Mouse (Mus musculus): ENCODE measurements around the gene Cd2. TPM values are rescaled to one million over a fixed set of nuclear protein-coding genes. Genes with fewer than 3 reads are reported as not detected.

Cd2 gene
- total RNA-seq, 4 experiments from 2014 or later, result not detected

DNA sequence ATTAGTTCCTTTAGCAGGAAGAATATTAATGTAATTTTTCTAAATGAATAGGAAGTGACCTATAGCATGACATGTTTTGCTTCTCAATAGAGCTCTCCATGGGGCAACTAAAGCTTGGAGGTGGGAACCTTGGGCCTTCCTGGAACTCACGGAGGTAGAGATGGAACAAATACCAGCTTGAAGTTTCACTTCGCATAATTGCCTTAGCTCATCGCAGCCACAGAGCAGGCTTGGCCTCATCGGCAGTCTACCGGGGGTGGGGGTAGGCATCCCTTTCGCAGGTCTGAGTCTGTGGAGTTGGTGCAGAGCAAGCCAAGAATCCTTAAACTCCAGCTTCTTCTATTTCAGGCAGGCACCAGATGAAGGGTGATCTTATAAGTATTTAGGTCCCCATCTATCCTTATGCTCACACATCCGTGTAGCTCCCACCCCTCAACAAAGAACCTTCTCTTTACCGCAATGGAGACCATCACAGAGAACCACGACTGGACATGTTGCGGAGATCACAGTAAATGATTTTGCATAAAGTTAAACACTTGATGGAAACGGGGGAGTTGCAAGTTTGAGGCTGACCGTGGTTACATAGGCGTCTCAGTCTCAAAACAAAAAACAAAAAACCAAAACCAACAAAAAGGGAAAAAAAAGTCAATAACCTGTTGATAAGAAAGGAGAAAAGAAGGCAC lies 58.7 kb downstream of the Cd2 start:
- no peak for DNase-seq (ENCODE audit: low spot score in 2 of 2)

DNA sequence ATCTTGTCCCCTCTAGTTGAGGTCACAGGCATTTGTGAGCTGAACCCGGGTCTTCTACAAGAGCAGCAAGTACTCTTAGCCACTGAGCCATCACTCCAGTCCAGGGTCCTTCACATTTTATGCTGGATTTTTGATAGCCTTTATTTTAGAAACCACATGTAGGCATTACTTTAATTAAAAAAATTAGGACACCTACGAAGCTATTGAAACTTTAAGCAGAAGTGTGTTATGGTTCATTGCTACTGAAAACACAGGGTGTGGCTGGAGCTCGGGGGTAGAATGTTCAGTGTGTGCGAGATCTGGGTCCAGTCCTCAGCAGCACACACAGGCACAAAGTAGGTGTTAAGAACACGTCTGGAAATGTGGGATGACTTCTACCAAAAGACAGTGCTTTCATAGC lies 59.7 kb downstream of the Cd2 start:
- DNase-seq (ENCODE audit: low spot score in 2 of 2), result no peak

Other genes starting within 250 kb of the Cd2 start
- gene Ptgfrn, start 177.7 kb downstream of the Cd2 start, total RNA-seq (2022), result 10 to 100 TPM; 10.8 to 14.7 (median 12.3) TPM
- 10 to 100 TPM; 16.4 to 17.7 (median 16.9) TPM for gene Igsf3, start 89.1 kb upstream of the Cd2 start, total RNA-seq (2022)